Mouse (Mus musculus): ENCODE results near the gene Cmpk2. TPM values are rescaled to one million over a fixed set of nuclear protein-coding genes. Genes with fewer than 3 reads are reported as not detected.

Cmpk2 gene
- polyA plus RNA-seq, 1 experiment: 14.0 TPM

- Histone ChIP-seq H3K27me3 (ENCODE audit: control insufficient read depth, insufficient read depth, low read length) (no peaks in the 10 kb centered on the region), H3K4me1 (ENCODE audit: control insufficient read depth, insufficient read depth, low read length) (no peaks in the 10 kb centered on the region), H3K4me3 (replicated peaks; ENCODE audit: insufficient read depth, low read depth, low read length) (no peak overlapping the region), H3K27ac (ENCODE audit: insufficient read depth, low read length) (no peak overlapping the region)
- DNase-seq: no peak
- WGBS: 11% methylated on average over 5 of the region's 5 CpGs
- no peak for TF ChIP-seq POLR2A (IDR thresholded peaks at IDR 0.05; ENCODE audit: borderline replicate concordance, insufficient read depth, low read length)
- no peak for TF ChIP-seq CTCF (IDR thresholded peaks at IDR 0.05; ENCODE audit: borderline replicate concordance, insufficient read depth, low read depth, low read length)
Observed at GRCm38 (mm10) chr12:26525698-26526026, 56.7 kb downstream of the Cmpk2 start.

Other genes with a start within 250 kb of the Cmpk2 start
- 13.8 and 16.4 TPM in 2 replicates for gene Rnf144a, start 54.0 kb upstream of the Cmpk2 start, polyA plus RNA-seq (2012; rRNA removed)
- 0.46 and 0.70 TPM in 2 replicates for gene Rsad2, start 12.8 kb upstream of the Cmpk2 start, polyA plus RNA-seq (2012; rRNA removed)